Mouse (Mus musculus): ENCODE results near the gene Slain1. TPM values are rescaled to one million over a fixed set of nuclear protein-coding genes. Genes with fewer than 3 reads are reported as not detected.

Slain1 gene
- polyA plus RNA-seq, 1 experiment from 2014 or later, result 2.1 TPM

GRCm38 (mm10) chr14:103652524-103652923, 2.5 kb downstream of the Slain1 start:
- no peak overlapping the region for H3K4me3 ChIP-seq (ENCODE audit: low read depth, low read length)
- ATAC-seq (ENCODE audit: insufficient number of reproducible peaks, low FRiP score, low TSS enrichment, low read depth), result no peak

GRCm38 (mm10) chr14:103653800-103654199, 3.8 kb downstream of the Slain1 start:
- H3K4me2 ChIP-seq (ENCODE audit: low read depth, severe bottlenecking), result no peak overlapping the region
- H3K27ac ChIP-seq (replicated peaks; ENCODE audit: low read depth, low read length), result no peak overlapping the region
- no peaks in the 10 kb centered on the region for H3K9me3 ChIP-seq (ENCODE audit: control insufficient read depth, low read length)
- ATAC-seq (ENCODE audit: insufficient number of reproducible peaks, low FRiP score, low TSS enrichment, low read depth), result no peak
- H3K9ac ChIP-seq (ENCODE audit: low read length), result no peak overlapping the region
- WGBS, result 71% methylated on average over 5 of the region's 5 CpGs
- H3K36me3 ChIP-seq (ENCODE audit: control insufficient read depth, insufficient read depth, low read length), result no peaks in the 10 kb centered on the region
- no peak overlapping the region for H3K4me3 ChIP-seq (ENCODE audit: low read depth, low read length)
- H3K4me1 ChIP-seq (ENCODE audit: control insufficient read depth, insufficient read depth, low read length), result 0 out of 2 replicates have a peak, but pooled peaks cover 2% of the 10 kb centered on the region
- DNase-seq (ENCODE audit: low spot score), result no peak
- peaks cover 6% of the 10 kb centered on the region; the same call in 1 of the 2 replicates for H3K27me3 ChIP-seq (ENCODE audit: control insufficient read depth, insufficient read depth, low read length)

More at GRCm38 (mm10) chr14:103652524-103652923, 2.5 kb downstream of the Slain1 start:
- DNase-seq (ENCODE audit: low spot score), result no peak
- no peaks in the 10 kb centered on the region for H3K9me3 ChIP-seq (ENCODE audit: control insufficient read depth, low read length)
- H3K4me1 ChIP-seq (ENCODE audit: control insufficient read depth, insufficient read depth, low read length), result 0 out of 2 replicates have a peak, but pooled peaks cover 2% of the 10 kb centered on the region
- no peak overlapping the region for H3K4me2 ChIP-seq (ENCODE audit: low read depth, severe bottlenecking)
- H3K27me3 ChIP-seq (ENCODE audit: control insufficient read depth, insufficient read depth, low read length), result peaks cover 6% of the 10 kb centered on the region; the same call in 1 of the 2 replicates
- no peak overlapping the region for H3K9ac ChIP-seq (ENCODE audit: low read length)
- no peaks in the 10 kb centered on the region for H3K36me3 ChIP-seq (ENCODE audit: control insufficient read depth, insufficient read depth, low read length)
- no peak overlapping the region for H3K27ac ChIP-seq (replicated peaks; ENCODE audit: low read depth, low read length)
- 88% methylated on average over 5 of the region's 5 CpGs for WGBS

GRCm38 (mm10) chr14:103655448-103655847, 5.4 kb downstream of the Slain1 start:
- Histone ChIP-seq H3K9me3 (ENCODE audit: control insufficient read depth, low read length) (no peaks in the 10 kb centered on the region), H3K9ac (ENCODE audit: low read length) (no peak overlapping the region), H3K36me3 (ENCODE audit: control insufficient read depth, insufficient read depth, low read length) (no peaks in the 10 kb centered on the region), H3K4me3 (ENCODE audit: low read depth, low read length) (no peak overlapping the region), H3K4me1 (ENCODE audit: control insufficient read depth, insufficient read depth, low read length) (0 out of 2 replicates have a peak, but pooled peaks cover 2% of the 10 kb centered on the region), H3K27me3 (ENCODE audit: control insufficient read depth, insufficient read depth, low read length) (peaks cover 6% of the 10 kb centered on the region; the same call in 1 of the 2 replicates), H3K27ac (replicated peaks; ENCODE audit: low read depth, low read length) (no peak overlapping the region), H3K4me2 (ENCODE audit: low read depth, severe bottlenecking) (no peak overlapping the region)
- WGBS, result 83% methylated on average over 5 of the region's 5 CpGs
- ATAC-seq (ENCODE audit: insufficient number of reproducible peaks, low FRiP score, low TSS enrichment, low read depth) (no peak), DNase-seq (ENCODE audit: low spot score) (no peak)

- H3K4me1 ChIP-seq (ENCODE audit: control insufficient read depth, insufficient read depth, low read length), result no peaks in the 10 kb centered on the region
- no peaks in the 10 kb centered on the region for H3K27me3 ChIP-seq (ENCODE audit: control insufficient read depth, insufficient read depth, low read length)
- WGBS, result 62% methylated on average over 4 of the region's 4 CpGs
- H3K9ac ChIP-seq (ENCODE audit: low read length), result no peak overlapping the region
- no peaks in the 10 kb centered on the region for H3K36me3 ChIP-seq (ENCODE audit: control insufficient read depth, insufficient read depth, low read length)
- no peak for DNase-seq (ENCODE audit: low spot score)
- ATAC-seq (ENCODE audit: insufficient number of reproducible peaks, low FRiP score, low TSS enrichment, low read depth), result no peak
- no peak overlapping the region for H3K4me3 ChIP-seq (ENCODE audit: low read depth, low read length)
- H3K4me2 ChIP-seq (ENCODE audit: low read depth, severe bottlenecking), result no peak overlapping the region
- no peaks in the 10 kb centered on the region for H3K9me3 ChIP-seq (ENCODE audit: control insufficient read depth, low read length)
- no peak overlapping the region for H3K27ac ChIP-seq (replicated peaks; ENCODE audit: low read depth, low read length)
These were observed 7.8 kb downstream of the Slain1 start for GRCm38 (mm10) chr14:103657876-103658275.

GRCm38 (mm10) chr14:103663026-103663425, 13.0 kb downstream of the Slain1 start:
- Histone ChIP-seq H3K4me2 (ENCODE audit: low read depth, severe bottlenecking) (no peak overlapping the region), H3K27ac (replicated peaks; ENCODE audit: low read depth, low read length) (no peak overlapping the region), H3K4me1 (ENCODE audit: control insufficient read depth, insufficient read depth, low read length) (no peaks in the 10 kb centered on the region), H3K27me3 (ENCODE audit: control insufficient read depth, insufficient read depth, low read length) (no peaks in the 10 kb centered on the region), H3K9me3 (ENCODE audit: control insufficient read depth, low read length) (no peaks in the 10 kb centered on the region), H3K9ac (ENCODE audit: low read length) (no peak overlapping the region), H3K36me3 (ENCODE audit: control insufficient read depth, insufficient read depth, low read length) (no peaks in the 10 kb centered on the region), H3K4me3 (ENCODE audit: low read depth, low read length) (no peak overlapping the region)
- DNase-seq (ENCODE audit: low spot score) (no peak), ATAC-seq (ENCODE audit: insufficient number of reproducible peaks, low FRiP score, low TSS enrichment, low read depth) (no peak)
- WGBS, result 84% methylated on average over 7 of the region's 7 CpGs

- Histone ChIP-seq H3K36me3 (ENCODE audit: control insufficient read depth, insufficient read depth, low read length) (no peaks in the 10 kb centered on the region), H3K4me3 (ENCODE audit: low read depth, low read length) (no peak overlapping the region), H3K9ac (ENCODE audit: low read length) (no peak overlapping the region), H3K27me3 (ENCODE audit: control insufficient read depth, insufficient read depth, low read length) (no peaks in the 10 kb centered on the region), H3K9me3 (ENCODE audit: control insufficient read depth, low read length) (no peaks in the 10 kb centered on the region), H3K4me2 (ENCODE audit: low read depth, severe bottlenecking) (no peak overlapping the region), H3K4me1 (ENCODE audit: control insufficient read depth, insufficient read depth, low read length) (no peaks in the 10 kb centered on the region), H3K27ac (replicated peaks; ENCODE audit: low read depth, low read length) (no peak overlapping the region)
- no peak for DNase-seq (ENCODE audit: low spot score)
- WGBS, result 76% methylated on average over 4 of the region's 4 CpGs
- ATAC-seq (ENCODE audit: insufficient number of reproducible peaks, low FRiP score, low TSS enrichment, low read depth), result no peak
These were observed 14.4 kb downstream of the Slain1 start for GRCm38 (mm10) chr14:103664391-103664790.

- no peak overlapping the region for H3K27ac ChIP-seq (replicated peaks; ENCODE audit: low read depth, low read length)
- ATAC-seq (ENCODE audit: insufficient number of reproducible peaks, low FRiP score, low TSS enrichment, low read depth) (no peak), DNase-seq (ENCODE audit: low spot score) (no peak)
- no peaks in the 10 kb centered on the region for H3K27me3 ChIP-seq (ENCODE audit: control insufficient read depth, insufficient read depth, low read length)
- H3K9me3 ChIP-seq (ENCODE audit: control insufficient read depth, low read length), result no peaks in the 10 kb centered on the region
- no peak overlapping the region for H3K4me3 ChIP-seq (ENCODE audit: low read depth, low read length)
- no peaks in the 10 kb centered on the region for H3K36me3 ChIP-seq (ENCODE audit: control insufficient read depth, insufficient read depth, low read length)
- no peaks in the 10 kb centered on the region for H3K4me1 ChIP-seq (ENCODE audit: control insufficient read depth, insufficient read depth, low read length)
- WGBS, result 66% methylated on average over 8 of the region's 8 CpGs
- H3K4me2 ChIP-seq (ENCODE audit: low read depth, severe bottlenecking), result no peak overlapping the region
- no peak overlapping the region for H3K9ac ChIP-seq (ENCODE audit: low read length)
These were observed 16.4 kb downstream of the Slain1 start for GRCm38 (mm10) chr14:103666347-103666954.

GRCm38 (mm10) chr14:103667036-103667435, 17.0 kb downstream of the Slain1 start:
- ATAC-seq (ENCODE audit: insufficient number of reproducible peaks, low FRiP score, low TSS enrichment, low read depth), result no peak
- no peak overlapping the region for H3K9ac ChIP-seq (ENCODE audit: low read length)
- no peak overlapping the region for H3K4me2 ChIP-seq (ENCODE audit: low read depth, severe bottlenecking)
- H3K4me3 ChIP-seq (ENCODE audit: low read depth, low read length), result no peak overlapping the region
- no peaks in the 10 kb centered on the region for H3K9me3 ChIP-seq (ENCODE audit: control insufficient read depth, low read length)
- 90% methylated on average over 8 of the region's 8 CpGs for WGBS
- no peaks in the 10 kb centered on the region for H3K4me1 ChIP-seq (ENCODE audit: control insufficient read depth, insufficient read depth, low read length)
- no peak overlapping the region for H3K27ac ChIP-seq (replicated peaks; ENCODE audit: low read depth, low read length)
- no peaks in the 10 kb centered on the region for H3K36me3 ChIP-seq (ENCODE audit: control insufficient read depth, insufficient read depth, low read length)
- DNase-seq (ENCODE audit: low spot score), result no peak
- H3K27me3 ChIP-seq (ENCODE audit: control insufficient read depth, insufficient read depth, low read length), result no peaks in the 10 kb centered on the region
